Mouse (Mus musculus): ENCODE measurements around the gene Gpr62.

The Gpr62 gene

GRCm38 (mm10) chr9:106456325-106457162, 9.2 kb downstream of the Gpr62 start:
- no peak for DNase-seq (ENCODE audit: low read depth, low spot score)

DNA sequence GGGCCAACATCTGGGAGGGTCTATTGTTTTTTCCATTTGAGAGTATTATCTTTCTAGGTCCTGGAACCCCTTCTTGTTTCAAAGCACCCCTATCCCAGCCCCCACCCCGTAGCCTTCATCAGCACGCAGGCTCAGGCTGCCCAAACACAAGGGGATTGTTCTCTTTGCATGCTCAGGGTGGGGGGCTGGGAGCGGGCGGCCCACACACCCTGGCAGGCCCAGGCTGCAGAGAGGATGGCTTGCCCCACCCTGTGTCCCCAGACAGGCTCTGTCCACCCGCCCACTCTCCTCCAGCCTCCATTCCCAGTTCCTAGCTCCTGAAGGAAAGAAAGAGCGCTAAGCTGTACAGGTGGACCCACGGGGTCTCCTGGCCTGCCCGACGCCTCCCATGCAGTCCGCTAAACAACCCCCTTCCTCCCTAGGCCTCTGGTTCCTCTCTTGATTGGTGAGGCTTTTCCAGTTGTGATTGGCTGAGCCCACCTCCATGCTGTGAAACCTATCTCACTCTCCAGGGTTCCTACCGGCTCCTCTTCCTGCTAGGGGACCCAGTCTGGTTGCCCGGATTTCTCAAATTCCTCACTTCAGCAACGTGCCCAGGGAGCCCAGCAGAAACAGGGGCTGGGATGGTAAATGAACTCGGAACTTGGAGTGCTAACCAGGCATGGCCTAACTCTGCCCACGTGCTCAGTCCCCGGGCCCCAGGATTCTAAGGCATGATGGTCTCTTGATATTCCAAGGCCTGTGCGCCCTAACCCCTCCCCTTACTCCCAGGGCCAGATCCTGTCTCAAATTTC, 10.7 kb downstream of the Gpr62 start:
- no peak for DNase-seq (ENCODE audit: low read depth, low spot score)

- DNase-seq (ENCODE audit: low read depth, low spot score), result no peak
Observed at GRCm38 (mm10) chr9:106454071-106454761, 11.5 kb downstream of the Gpr62 start.

DNA sequence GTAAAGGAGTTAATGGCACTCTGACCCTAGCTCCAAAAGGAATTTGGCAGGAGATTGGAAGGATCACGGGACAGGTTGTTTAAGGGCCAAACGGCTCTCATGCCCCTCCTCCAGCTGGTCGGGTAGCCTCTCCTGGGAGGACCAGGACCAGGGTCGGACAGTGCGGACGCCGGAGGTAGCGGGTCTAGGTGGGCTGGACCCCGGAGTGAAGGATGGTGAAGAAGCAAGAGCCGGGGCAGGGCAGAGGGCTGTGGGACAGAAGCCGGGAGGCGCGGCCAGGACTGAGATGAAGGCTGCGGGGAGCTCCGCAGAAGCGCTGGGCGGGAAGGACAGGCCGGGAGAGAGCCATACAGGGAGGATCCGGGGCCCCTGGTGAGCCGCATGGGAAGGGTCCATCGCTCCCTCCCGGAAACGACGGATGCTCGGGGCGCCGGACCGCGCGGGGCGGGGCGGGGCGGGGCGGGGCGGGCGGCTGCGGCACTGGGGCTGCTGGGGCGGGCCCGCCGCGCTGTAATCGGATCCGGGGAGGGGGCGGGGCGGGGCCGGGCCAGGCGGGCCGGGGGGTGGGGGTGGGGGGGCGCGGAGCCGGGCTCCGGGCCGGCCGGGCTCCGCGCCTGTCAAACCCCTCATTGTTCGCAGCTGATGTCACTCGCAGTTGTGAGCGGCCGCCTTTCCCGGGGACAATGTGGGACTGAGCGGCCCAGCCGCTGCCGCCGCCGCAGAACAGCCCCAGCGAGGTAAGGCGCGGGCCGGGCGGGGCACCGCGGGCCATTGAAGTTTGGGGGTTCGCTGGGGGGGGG, 12.3 kb downstream of the Gpr62 start, which contains the start of gene Pcbp4:
Gene Pcbp4 (plus strand): TSS at position 21 of the 800 bp plus-strand sequence.
- DNase-seq (ENCODE audit: low read depth, low spot score), result no peak

- DNase-seq (ENCODE audit: low read depth, low spot score), result no peak
Observed at GRCm38 (mm10) chr9:106452821-106453220, 12.9 kb downstream of the Gpr62 start.

GRCm38 (mm10) chr9:106452351-106452750, 13.4 kb downstream of the Gpr62 start:
- DNase-seq (ENCODE audit: low read depth, low spot score), result no peak

DNA sequence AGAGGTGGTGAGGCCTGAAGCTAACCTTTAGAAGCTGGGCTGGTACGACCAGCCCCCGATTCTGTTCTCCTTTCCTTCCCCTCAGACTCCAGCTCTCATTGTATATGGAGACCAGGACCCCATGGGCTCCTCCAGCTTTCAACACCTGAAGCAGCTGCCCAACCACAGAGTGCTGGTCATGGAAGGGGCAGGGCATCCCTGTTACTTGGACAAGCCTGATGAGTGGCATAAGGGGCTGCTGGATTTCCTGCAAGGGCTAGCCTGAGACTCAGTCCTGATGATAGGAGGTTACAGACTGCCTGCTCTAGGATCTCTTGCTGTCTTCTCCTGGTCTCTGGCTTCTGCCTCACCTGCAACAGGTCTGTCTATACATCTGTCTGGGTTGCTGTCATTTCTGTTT, 13.8 kb downstream of the Gpr62 start:
- DNase-seq (ENCODE audit: low read depth, low spot score), result no peak

- DNase-seq (ENCODE audit: low read depth, low spot score), result no peak
Observed at GRCm38 (mm10) chr9:106451298-106451697, 14.4 kb downstream of the Gpr62 start.

DNA sequence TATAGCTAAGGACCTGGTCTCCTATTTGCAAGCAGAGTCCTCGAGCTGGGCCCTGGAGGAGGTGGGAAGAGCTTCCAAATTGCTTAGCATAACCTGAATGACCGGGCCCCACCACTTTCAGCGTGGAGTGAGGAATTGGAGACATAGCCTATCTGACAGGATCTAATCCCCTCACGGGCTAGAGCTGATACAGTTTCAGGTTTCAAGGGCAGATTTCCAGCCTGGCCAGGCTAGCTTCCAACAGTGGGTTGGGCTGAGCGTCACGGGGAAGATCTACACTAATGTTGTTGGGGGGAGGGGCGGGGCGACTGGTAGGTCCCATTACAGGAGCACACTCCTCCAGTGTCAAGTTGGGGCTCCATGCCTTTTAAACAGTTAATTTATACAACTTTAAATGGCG, 15.1 kb downstream of the Gpr62 start:
- DNase-seq (ENCODE audit: low read depth, low spot score), result no peak

GRCm38 (mm10) chr9:106449947-106450346, 15.8 kb downstream of the Gpr62 start:
- no peak for DNase-seq (ENCODE audit: low read depth, low spot score)

- DNase-seq (ENCODE audit: low read depth, low spot score), result no peak
Observed at GRCm38 (mm10) chr9:106448498-106449031, 17.2 kb downstream of the Gpr62 start.

GRCm38 (mm10) chr9:106447951-106448350, 17.8 kb downstream of the Gpr62 start:
- DNase-seq (ENCODE audit: low read depth, low spot score), result no peak

GRCm38 (mm10) chr9:106447348-106447747, 18.4 kb downstream of the Gpr62 start, which contains the start of the genes Abhd14b and Abhd14a:
Gene Abhd14b (plus strand): TSS chr9:106447459.
Gene Abhd14a (minus strand): TSS chr9:106447678.
- peak; percentile 26 for DNase-seq (ENCODE audit: low read depth, low spot score)

DNA sequence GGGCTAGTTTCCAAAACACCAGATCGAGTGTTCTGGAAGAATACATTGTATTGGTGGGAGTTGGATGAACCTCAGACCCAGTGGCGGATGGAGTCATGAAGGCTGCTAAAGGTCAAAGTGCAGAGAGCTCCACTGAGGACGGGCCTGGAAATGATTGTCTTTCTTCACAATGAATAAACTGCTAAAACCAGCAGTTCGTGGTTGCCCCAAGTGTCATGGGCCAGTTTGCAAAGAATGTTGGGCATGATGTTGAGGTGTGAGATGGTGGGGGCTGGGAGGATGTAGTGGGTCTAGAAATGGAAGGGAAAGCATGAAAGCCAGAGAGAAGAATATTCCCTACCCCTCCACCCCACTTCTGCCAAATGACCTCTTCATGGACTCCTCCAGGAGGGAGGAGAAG, 20.9 kb downstream of the Gpr62 start:
- DNase-seq (ENCODE audit: low read depth, low spot score), result no peak

GRCm38 (mm10) chr9:106442680-106443079, 23.1 kb downstream of the Gpr62 start:
- no peak for DNase-seq (ENCODE audit: low read depth, low spot score)

DNA sequence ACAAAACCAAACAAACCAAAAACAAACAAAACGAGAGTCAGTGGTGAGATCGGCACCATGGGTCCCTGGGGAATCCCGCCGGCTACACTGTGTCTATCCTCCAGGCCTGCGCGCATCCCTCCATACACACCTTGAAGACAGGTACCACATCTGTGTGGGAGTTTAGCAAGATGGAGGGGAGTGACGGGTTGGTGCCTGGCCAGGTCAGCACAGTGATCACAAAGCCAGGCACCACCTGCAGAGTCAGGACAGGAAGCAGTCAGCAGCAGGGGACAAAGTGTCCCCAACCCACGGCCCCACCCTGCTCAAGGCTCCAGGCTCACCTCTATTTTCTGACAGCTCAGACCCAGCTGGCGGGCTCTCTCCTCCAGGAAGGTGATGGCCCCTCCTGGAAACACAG, 29.2 kb downstream of the Gpr62 start:
- no peak for DNase-seq (ENCODE audit: low read depth, low spot score)

DNA sequence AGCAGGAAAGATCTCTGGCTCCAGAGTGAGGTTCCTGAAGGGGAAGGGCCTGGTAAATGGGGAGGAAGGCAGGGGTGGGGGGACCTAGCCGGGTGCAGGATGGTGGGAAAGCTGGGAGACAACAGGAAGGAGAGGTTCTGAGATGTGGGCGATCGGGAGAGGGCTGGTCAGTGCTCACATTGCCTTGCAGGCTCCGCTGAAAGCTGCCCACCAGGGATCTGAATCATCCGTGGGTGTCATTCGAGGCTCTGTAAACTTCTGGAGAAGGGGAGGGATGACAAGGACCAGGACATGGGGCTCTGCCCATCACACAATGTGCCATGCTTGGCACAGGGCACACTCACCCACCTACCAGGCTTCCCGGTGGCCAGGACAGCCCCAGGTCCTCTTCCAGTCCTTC, 32.3 kb downstream of the Gpr62 start:
- no peak for DNase-seq (ENCODE audit: low read depth, low spot score)

GRCm38 (mm10) chr9:106430015-106430264, 35.8 kb downstream of the Gpr62 start:
- no peak for DNase-seq (ENCODE audit: low read depth, low spot score)

DNA sequence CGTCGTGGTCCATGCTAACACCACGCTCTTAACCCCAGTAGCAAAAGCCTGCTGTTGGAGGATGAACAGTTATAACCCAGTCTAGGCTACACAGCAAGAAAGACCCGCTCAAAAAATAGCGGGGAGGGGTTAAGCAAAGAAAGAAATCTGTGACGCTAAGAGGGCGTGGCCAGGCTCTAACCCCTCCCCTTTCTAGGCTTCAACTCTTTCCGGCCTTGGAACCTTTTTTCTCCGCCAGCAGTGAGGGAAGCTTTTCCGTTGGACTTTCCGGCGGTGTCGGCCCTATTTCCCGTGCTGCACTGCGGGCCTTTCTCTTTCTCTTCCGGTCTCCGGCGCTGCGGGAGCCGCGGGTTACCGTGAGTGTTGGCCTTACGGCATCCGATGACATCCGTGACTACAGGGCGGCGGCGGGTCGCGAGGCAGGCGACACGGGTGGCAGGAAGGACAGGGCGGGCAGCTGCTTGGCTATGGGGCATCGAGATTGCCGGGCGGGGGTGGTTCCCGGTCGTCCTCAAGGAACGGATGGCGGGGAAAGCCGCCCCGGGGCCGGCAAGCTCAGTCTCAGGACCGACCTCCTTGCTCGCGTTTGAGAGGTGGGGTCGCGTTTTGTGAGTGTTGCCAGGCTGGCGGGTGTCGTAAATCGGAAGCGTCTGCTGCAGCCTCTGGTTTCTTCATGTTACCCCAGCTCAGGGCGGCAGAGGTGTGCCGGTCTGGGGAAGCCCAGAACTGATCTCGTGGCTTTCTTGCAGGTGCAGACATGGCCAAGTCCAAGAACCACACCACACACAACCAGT, 36.3 kb downstream of the Gpr62 start, which contains the start of gene Rpl29:
Gene Rpl29 (plus strand): TSS at position 234 of the 794 bp plus-strand sequence.
- peak; percentile 78 for DNase-seq (ENCODE audit: low read depth, low spot score)

- DNase-seq (ENCODE audit: low read depth, low spot score), result no peak
Observed at GRCm38 (mm10) chr9:106428719-106429220, 37.0 kb downstream of the Gpr62 start.
